Mouse (Mus musculus) kidney, adult 2 months (tissue): ENCODE data around the gene Slc41a3.

Experiments used
- CTCF ChIP-seq: fragments of 200-500 bp; conservative IDR thresholded peaks from 2 replicates; pipeline ENCODE4 v1.5.1; 2011; ENCODE audit warnings: low read depth, mild to moderate bottlenecking, control low read depth, low read length, moderate library complexity, mixed read lengths; ENCODE audit not compliant: insufficient read depth, insufficient read length
- POLR2A ChIP-seq: fragments of 200-500 bp; IDR thresholded peaks from one replicate; pipeline ENCODE4 v1.6.1; 2011; ENCODE audit warnings: low read depth, low read length, control low read depth

DNA sequence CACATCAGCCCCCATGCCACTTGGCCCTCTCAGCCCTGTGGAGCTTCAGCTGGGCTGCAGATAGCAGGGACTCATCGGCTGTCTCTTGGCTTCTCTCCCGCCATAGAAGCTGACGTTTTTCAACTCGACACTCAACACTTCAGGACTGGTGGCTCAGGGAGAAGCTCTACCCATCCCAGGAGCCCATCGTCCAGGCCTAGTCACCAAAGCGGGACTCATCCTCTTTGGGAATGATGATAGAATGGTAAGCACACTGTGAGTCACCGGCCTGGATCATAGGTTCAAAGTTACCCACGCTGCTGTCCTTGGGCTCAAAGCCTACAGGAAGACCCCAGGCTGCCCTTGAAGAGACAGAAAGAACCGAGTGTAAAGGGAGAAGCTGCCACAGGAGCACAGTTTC, 40.3 kb upstream of the Slc41a3 start:
- TF ChIP-seq CTCF (no peak), POLR2A (no peak)
